Mouse (Mus musculus) neural tube, embryonic 11.5 days (tissue): ENCODE data around the gene Uvrag. TPM values are rescaled to one million over a fixed set of nuclear protein-coding genes. Genes with fewer than 3 reads are reported as not detected.
A peak's percentile ranks its signal among the peaks of the same experiment; 100 is the strongest.

Source experiments
- ATAC-seq: fragments of 200-750 bp; cut with Nextera tagmentation; 2 replicates; pipeline ENCODE4 v1.8.0; 2017; ENCODE audit warnings: moderate number of reproducible peaks, mild to moderate bottlenecking, moderate TSS enrichment, moderate library complexity; ENCODE audit not compliant: insufficient read depth, low FRiP score, low TSS enrichment
- DNase-seq: peaks from one replicate; pipeline ENCODE4 v3.0.0-alpha.2; 2015; ENCODE audit warnings: low spot score
- H3K27ac ChIP-seq: fragments of 300-500 bp; sonication (generic); 2 replicates; pipeline ENCODE4 v1.5.1; 2014; ENCODE audit warnings: low read depth, mild to moderate bottlenecking, low read length
- H3K27me3 ChIP-seq: fragments of 300-500 bp; sonication (generic); 2 replicates; pipeline ENCODE4 v1.6.1; 2014; ENCODE audit warnings: mild to moderate bottlenecking, low read length, mixed read lengths; ENCODE audit not compliant: control insufficient read depth, insufficient read depth
- H3K36me3 ChIP-seq: fragments of 300-500 bp; sonication (generic); 2 replicates; pipeline ENCODE4 v1.6.1; 2014; ENCODE audit warnings: mild to moderate bottlenecking, low read length, moderate library complexity, mixed read lengths; ENCODE audit not compliant: control insufficient read depth, insufficient read depth
- H3K4me1 ChIP-seq: fragments of 300-500 bp; sonication (generic); 2 replicates; pipeline ENCODE4 v1.6.1; 2014; ENCODE audit warnings: low read length, mixed read lengths; ENCODE audit not compliant: control insufficient read depth, insufficient read depth
- H3K4me2 ChIP-seq: fragments of 300-500 bp; sonication (generic); 2 replicates; pipeline ENCODE4 v1.6.1; 2014; ENCODE audit warnings: low read depth, mild to moderate bottlenecking, moderate library complexity
- H3K4me3 ChIP-seq: fragments of 300-500 bp; sonication (generic); 2 replicates; pipeline ENCODE4 v1.5.1; 2014; ENCODE audit warnings: low read depth, low read length
- H3K9ac ChIP-seq: fragments of 300-500 bp; sonication (generic); 2 replicates; pipeline ENCODE4 v1.6.1; 2014; ENCODE audit warnings: mild to moderate bottlenecking, low read length
- H3K9me3 ChIP-seq: fragments of 300-500 bp; sonication (generic); 2 replicates; pipeline ENCODE4 v1.6.1; 2016; ENCODE audit warnings: low read length; ENCODE audit not compliant: control insufficient read depth
- WGBS: fragments of 180-500 bp; shearing (Covaris S2); extraction: QIAGEN DNeasy Blood & Tissue Kit; methylation state at CpG from one replicate; pipeline ENCODE4 v1.1.7; 2014; 5-methylcytosine and 5-hydroxymethylcytosine counted together
- polyA plus RNA-seq: library from polyadenylated mRNA; unstranded; fragments of >200 nt; fragmentation: Nextera tagmentation; extraction: Ambion mirVana; gene quantifications from 2 replicates; pipeline ENCODE4 v1.2.1, GENCODE M21; 2014

The Uvrag gene
- polyA plus RNA-seq, 1 experiment from 2014 or later = 12.0 TPM

DNA sequence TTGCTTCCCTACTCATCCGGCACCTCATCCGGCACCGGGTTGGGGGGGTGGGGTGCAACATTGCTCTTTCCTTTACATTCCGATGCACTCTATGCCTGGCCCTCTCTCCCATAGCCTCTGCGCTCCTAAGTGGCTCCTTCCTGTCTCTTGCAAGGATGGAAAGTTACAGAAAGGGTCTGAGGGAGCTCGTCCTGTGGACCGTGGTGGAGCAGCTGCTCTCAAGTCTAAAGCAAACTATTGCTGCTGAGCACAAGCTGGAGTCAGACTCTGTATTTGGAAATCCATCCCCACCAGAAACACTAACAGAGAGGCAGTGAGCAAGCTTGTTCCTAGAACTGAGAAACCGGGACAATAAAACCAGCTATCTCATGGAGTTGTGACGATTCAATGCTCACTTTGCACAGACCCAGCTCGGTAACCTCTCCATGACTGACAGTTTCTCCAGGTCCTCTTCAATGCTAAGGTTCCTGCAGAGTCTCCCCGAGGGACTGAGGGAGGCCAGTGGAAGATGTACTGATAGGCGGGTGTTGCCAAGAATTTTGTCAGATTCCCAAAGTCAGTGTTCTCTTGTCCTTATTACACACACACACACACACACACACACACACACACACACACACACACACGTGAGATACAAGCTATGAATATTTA lies 975 bp downstream of the Uvrag start:
- H3K27me3 ChIP-seq = no peaks in the 10 kb centered on the region
- no peaks in the 10 kb centered on the region for H3K9me3 ChIP-seq
- peak overlapping the region; percentile 86 for H3K4me2 ChIP-seq
- peak overlapping the region; percentile 89 for H3K9ac ChIP-seq
- no peak overlapping the region for H3K27ac ChIP-seq
- peak; percentile 21 for DNase-seq
- WGBS = under 1% methylated on average over 13 of the region's 13 CpGs
- H3K4me3 ChIP-seq = peak overlapping the region; percentile 99
- no peak for ATAC-seq
- no peaks in the 10 kb centered on the region for H3K36me3 ChIP-seq
- H3K4me1 ChIP-seq = peaks cover 14% of the 10 kb centered on the region

GRCm38 (mm10) chr7:99137541-99137940 lies 3.4 kb downstream of the Uvrag start:
- Histone ChIP-seq H3K4me3 (no peak overlapping the region), H3K9ac (no peak overlapping the region), H3K36me3 (no peaks in the 10 kb centered on the region), H3K4me2 (no peak overlapping the region), H3K27ac (no peak overlapping the region), H3K9me3 (no peaks in the 10 kb centered on the region), H3K27me3 (no peaks in the 10 kb centered on the region), H3K4me1 (peaks cover 14% of the 10 kb centered on the region)
- no peak for ATAC-seq
- no peak for DNase-seq
- 98% methylated on average over 4 of the region's 4 CpGs for WGBS

- Histone ChIP-seq H3K4me2 (no peak overlapping the region), H3K9me3 (no peaks in the 10 kb centered on the region), H3K27ac (no peak overlapping the region), H3K4me3 (no peak overlapping the region), H3K9ac (no peak overlapping the region), H3K27me3 (no peaks in the 10 kb centered on the region), H3K36me3 (no peaks in the 10 kb centered on the region), H3K4me1 (peaks cover 12% of the 10 kb centered on the region)
- ATAC-seq (no peak), DNase-seq (no peak)
- WGBS = 51% methylated on average over 6 of the region's 6 CpGs
These were observed 4.2 kb downstream of the Uvrag start for GRCm38 (mm10) chr7:99136789-99137188.

- Histone ChIP-seq H3K9me3 (no peaks in the 10 kb centered on the region), H3K4me3 (no peak overlapping the region), H3K36me3 (no peaks in the 10 kb centered on the region), H3K4me1 (no peaks in the 10 kb centered on the region), H3K27me3 (no peaks in the 10 kb centered on the region), H3K9ac (no peak overlapping the region), H3K4me2 (no peak overlapping the region), H3K27ac (no peak overlapping the region)
- WGBS = 91% methylated on average over 8 of the region's 8 CpGs
- ATAC-seq = no peak
- DNase-seq = no peak
These were observed 7.0 kb downstream of the Uvrag start for GRCm38 (mm10) chr7:99133811-99134402.

DNA sequence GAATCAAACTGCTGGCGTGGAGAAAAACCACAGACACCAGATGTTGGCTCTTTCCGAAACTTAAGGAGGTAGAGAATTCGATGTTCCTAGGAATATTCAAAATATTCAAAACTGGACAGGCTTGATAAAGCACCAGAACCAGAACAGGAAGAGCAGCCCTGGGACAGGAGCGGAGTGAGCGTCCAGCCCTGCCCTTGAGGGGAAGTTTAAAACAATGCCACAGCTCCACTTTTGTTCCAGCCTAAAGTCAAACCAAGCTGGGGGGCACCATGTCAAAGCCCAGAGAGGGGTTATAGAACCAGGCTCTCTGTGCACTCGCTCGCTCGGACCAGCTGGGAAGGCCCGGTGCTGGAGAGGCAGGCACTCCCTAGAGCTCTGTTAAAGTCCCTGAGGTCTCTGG lies 8.3 kb downstream of the Uvrag start:
- no peak for ATAC-seq
- 90% methylated on average over 9 of the region's 9 CpGs for WGBS
- no peak overlapping the region for H3K4me3 ChIP-seq

GRCm38 (mm10) chr7:99131819-99132353 lies 9.1 kb downstream of the Uvrag start:
- Histone ChIP-seq H3K4me1 (no peaks in the 10 kb centered on the region), H3K36me3 (no peaks in the 10 kb centered on the region), H3K4me2 (no peak overlapping the region), H3K9me3 (no peaks in the 10 kb centered on the region), H3K27ac (no peak overlapping the region), H3K4me3 (no peak overlapping the region), H3K9ac (no peak overlapping the region), H3K27me3 (no peaks in the 10 kb centered on the region)
- DNase-seq (no peak), ATAC-seq (no peak)
- 78% methylated on average over 6 of the region's 6 CpGs for WGBS

More for the DNA sequence above, 8.3 kb downstream of the Uvrag start:
- H3K4me1 ChIP-seq = no peaks in the 10 kb centered on the region
- DNase-seq = no peak
- no peaks in the 10 kb centered on the region for H3K9me3 ChIP-seq
- no peaks in the 10 kb centered on the region for H3K36me3 ChIP-seq
- no peak overlapping the region for H3K27ac ChIP-seq
- no peaks in the 10 kb centered on the region for H3K27me3 ChIP-seq
- H3K9ac ChIP-seq = no peak overlapping the region
- no peak overlapping the region for H3K4me2 ChIP-seq

DNA sequence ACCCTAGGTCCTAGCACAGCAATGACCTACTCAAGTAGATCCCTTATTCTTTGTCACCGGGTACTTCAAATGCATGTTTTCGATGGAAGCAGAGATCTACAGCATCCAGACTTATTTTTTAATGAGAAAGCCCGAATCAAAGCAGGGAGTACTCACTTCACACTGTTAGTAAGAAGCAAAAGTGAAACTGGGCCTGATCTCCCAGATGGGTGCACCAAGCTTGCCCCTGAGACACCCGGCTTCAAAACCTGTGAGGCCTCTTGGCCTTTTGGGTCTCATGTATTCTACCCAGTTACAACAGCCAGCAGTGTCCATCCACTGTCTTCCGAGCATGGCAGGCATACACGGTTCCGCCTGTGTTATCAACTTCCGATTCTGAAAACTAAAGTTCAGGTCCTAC lies 12.0 kb downstream of the Uvrag start:
- no peak for DNase-seq
- Histone ChIP-seq H3K27ac (no peak overlapping the region), H3K9ac (no peak overlapping the region), H3K4me3 (no peak overlapping the region), H3K9me3 (no peaks in the 10 kb centered on the region), H3K4me2 (no peak overlapping the region), H3K4me1 (no peaks in the 10 kb centered on the region), H3K36me3 (no peaks in the 10 kb centered on the region), H3K27me3 (no peaks in the 10 kb centered on the region)
- WGBS = 96% methylated on average over 8 of the region's 8 CpGs
- ATAC-seq = no peak

DNA sequence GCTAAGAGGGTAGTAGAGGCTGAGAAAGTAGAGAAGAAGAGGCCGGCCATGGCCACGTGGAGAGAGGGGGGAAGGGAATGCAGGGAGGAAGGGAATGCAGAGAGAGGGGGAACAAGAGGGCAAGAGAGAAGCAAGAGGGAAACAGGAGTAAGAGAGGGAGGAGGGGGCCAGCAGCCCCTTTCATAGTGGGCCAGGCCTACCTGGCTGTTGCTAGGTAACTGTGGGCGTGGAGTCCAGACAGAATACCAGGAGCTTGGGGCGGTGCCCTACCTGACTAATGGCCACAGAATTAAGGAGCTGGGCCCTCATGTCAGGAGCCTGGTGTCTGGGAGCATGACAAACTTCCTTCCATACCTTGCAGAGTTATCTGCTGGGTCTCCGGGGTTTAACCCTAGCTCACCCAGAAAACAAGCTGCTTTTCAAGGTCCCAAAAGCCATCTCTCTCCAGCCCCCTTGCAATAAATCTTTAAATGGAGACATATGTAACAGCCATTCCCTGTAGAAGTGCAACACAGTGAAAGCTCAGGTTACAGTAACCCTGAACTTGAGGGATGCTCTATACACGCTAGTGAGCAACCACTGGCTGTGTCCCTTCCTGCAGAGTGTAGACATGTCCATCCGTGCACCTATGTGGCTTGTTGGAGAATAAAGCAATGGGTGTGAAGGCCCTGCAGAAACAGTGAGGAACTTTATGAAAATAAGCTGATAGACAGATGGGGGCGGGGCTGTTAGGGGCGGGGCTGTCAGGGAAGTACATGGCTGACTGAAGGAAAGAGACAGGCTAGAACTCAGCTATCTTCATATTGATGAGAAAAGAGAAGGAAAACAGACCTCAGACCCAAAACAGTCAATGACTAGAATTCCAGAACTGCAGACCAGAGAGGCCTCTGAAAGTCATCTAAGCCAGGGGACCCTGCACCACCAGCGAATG lies 12.7 kb downstream of the Uvrag start:
- Histone ChIP-seq H3K36me3 (no peaks in the 10 kb centered on the region), H3K27ac (no peak overlapping the region), H3K4me3 (no peak overlapping the region), H3K9me3 (no peaks in the 10 kb centered on the region), H3K9ac (no peak overlapping the region), H3K27me3 (no peaks in the 10 kb centered on the region), H3K4me2 (no peak overlapping the region), H3K4me1 (no peaks in the 10 kb centered on the region)
- no peak for ATAC-seq
- DNase-seq = no peak
- 52% methylated on average over 10 of the region's 10 CpGs for WGBS
